Mouse (Mus musculus) limb, embryonic 11.5 days (tissue): ENCODE data around the gene Uvrag. TPM values are rescaled to one million over a fixed set of nuclear protein-coding genes. Genes with fewer than 3 reads are reported as not detected.
"Not testable (repeated sequence)": the region's sequence is repeated elsewhere in the genome, so short reads cannot be mapped to it uniquely, and the experiment has no call there.

ENCODE experiments used
- ATAC-seq: fragments of 200-750 bp; cut with Nextera tagmentation; 2 replicates; pipeline ENCODE4 v1.8.0; 2017; ENCODE audit warnings: low read depth; ENCODE audit not compliant: insufficient number of reproducible peaks, low FRiP score, low TSS enrichment
- DNase-seq: peaks from one replicate; pipeline ENCODE4 v3.0.0-alpha.2; 2015; ENCODE audit warnings: low spot score
- H3K27ac ChIP-seq: fragments of 300-500 bp; sonication (generic); replicated peaks from 2 replicates; pipeline ENCODE4 v1.5.1; 2014; ENCODE audit warnings: low read depth, mild to moderate bottlenecking, low read length
- H3K27me3 ChIP-seq: fragments of 300-500 bp; sonication (generic); 2 replicates; pipeline ENCODE4 v1.6.1; 2014; ENCODE audit warnings: mild to moderate bottlenecking, low read length, mixed read lengths; ENCODE audit not compliant: control insufficient read depth, insufficient read depth
- H3K36me3 ChIP-seq: fragments of 300-500 bp; sonication (generic); 2 replicates; pipeline ENCODE4 v1.6.1; 2014; ENCODE audit warnings: mild to moderate bottlenecking, low read length, moderate library complexity, mixed read lengths; ENCODE audit not compliant: control insufficient read depth, insufficient read depth
- H3K4me1 ChIP-seq: fragments of 300-500 bp; sonication (generic); 2 replicates; pipeline ENCODE4 v1.6.1; 2014; ENCODE audit warnings: low read length, mixed read lengths; ENCODE audit not compliant: control insufficient read depth, insufficient read depth
- H3K4me2 ChIP-seq: fragments of 300-500 bp; sonication (generic); 2 replicates; pipeline ENCODE4 v1.6.1; 2014; ENCODE audit warnings: low read depth, mild to moderate bottlenecking, moderate library complexity; ENCODE audit not compliant: severe bottlenecking
- H3K4me3 ChIP-seq: fragments of 300-500 bp; sonication (generic); 2 replicates; pipeline ENCODE4 v1.5.1; 2014; ENCODE audit warnings: low read depth, low read length
- H3K9ac ChIP-seq: fragments of 300-500 bp; sonication (generic); 2 replicates; pipeline ENCODE4 v1.6.1; 2014; ENCODE audit warnings: mild to moderate bottlenecking, low read length
- H3K9me3 ChIP-seq: fragments of 300-500 bp; sonication (generic); 2 replicates; pipeline ENCODE4 v1.6.1; 2016; ENCODE audit warnings: low read length; ENCODE audit not compliant: control insufficient read depth
- WGBS: fragments of 180-500 bp; shearing (Covaris S2); extraction: QIAGEN DNeasy Blood & Tissue Kit; methylation state at CpG from one replicate; pipeline ENCODE4 v1.1.7; 2014; 5-methylcytosine and 5-hydroxymethylcytosine counted together
- polyA plus RNA-seq: library from polyadenylated mRNA; unstranded; fragments of >200 nt; fragmentation: Nextera tagmentation; extraction: Ambion mirVana; gene quantifications from 2 replicates; pipeline ENCODE4 v1.2.1, GENCODE M21; 2014

Gene Uvrag
- polyA plus RNA-seq, 1 experiment from 2014 or later, result 11.8 TPM

DNA sequence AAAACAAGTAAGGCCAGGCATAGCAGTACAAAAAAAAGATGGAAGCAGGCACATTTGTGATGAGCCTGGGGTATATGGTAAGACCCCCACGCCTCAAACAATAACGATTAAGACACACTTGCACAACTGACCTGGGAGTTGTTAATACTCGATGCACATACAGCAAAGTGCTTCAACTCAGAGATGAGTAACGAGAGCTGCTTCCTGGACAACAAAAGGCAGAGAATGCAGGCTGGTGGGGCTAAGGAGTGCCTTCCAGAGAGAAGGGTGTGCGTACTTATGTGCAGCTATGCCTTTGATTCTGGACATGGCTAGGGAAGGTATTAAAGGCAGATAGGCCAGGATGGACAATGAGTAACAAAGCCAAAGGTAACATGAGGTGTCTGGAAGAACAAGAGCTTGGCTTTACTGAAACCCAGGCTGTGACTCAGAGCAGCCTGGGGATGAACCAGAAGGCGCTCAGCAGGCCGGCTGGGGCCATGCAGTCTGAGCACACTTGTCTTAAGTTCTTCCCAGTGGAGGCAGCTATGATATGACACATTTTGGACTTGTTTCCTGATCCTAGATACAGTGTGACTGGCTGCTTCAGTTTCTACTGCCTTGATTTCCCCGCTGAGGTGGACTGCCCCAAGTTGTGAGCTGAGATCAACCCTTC, 172.1 kb downstream of the Uvrag start:
- Histone ChIP-seq H3K9me3 (no peaks in the 10 kb centered on the region), H3K4me2 (no peak overlapping the region), H3K36me3 (no peaks in the 10 kb centered on the region), H3K27ac (no peak overlapping the region; the same call in 1 of the 2 replicates), H3K4me3 (no peak overlapping the region), H3K4me1 (peaks cover 19% of the 10 kb centered on the region), H3K27me3 (no peaks in the 10 kb centered on the region), H3K9ac (no peak overlapping the region)
- no peak for ATAC-seq
- WGBS, result 84% methylated on average over 8 of the region's 8 CpGs
- no peak for DNase-seq

- Histone ChIP-seq H3K9ac (no peak overlapping the region), H3K36me3 (no peaks in the 10 kb centered on the region), H3K4me3 (no peak overlapping the region), H3K9me3 (no peaks in the 10 kb centered on the region), H3K4me2 (no peak overlapping the region), H3K4me1 (peaks cover 20% of the 10 kb centered on the region), H3K27ac (no peak overlapping the region; the same call in 1 of the 2 replicates), H3K27me3 (no peaks in the 10 kb centered on the region)
- DNase-seq, result peak; percentile 44
- ATAC-seq, result peak; percentile 62; the same call in 1 of the 2 replicates
- WGBS, result 24% methylated on average over 16 of the region's 16 CpGs
Measured at GRCm38 (mm10) chr7:98968082-98968674, 172.8 kb downstream of the Uvrag start.

GRCm38 (mm10) chr7:98967672-98968071, 173.3 kb downstream of the Uvrag start:
- Histone ChIP-seq H3K9me3 (no peaks in the 10 kb centered on the region), H3K4me1 (peaks cover 25% of the 10 kb centered on the region), H3K36me3 (no peaks in the 10 kb centered on the region), H3K4me2 (no peak overlapping the region), H3K9ac (no peak overlapping the region), H3K27me3 (no peaks in the 10 kb centered on the region), H3K27ac (no peak overlapping the region), H3K4me3 (no peak overlapping the region)
- no peak for DNase-seq
- 56% methylated on average over 7 of the region's 7 CpGs for whole genome bisulfite sequencing
- ATAC-seq, result peak; percentile 38; the same call in 1 of the 2 replicates

- H3K9ac ChIP-seq, H3K27ac ChIP-seq, H3K4me3 ChIP-seq, H3K9me3 ChIP-seq, H3K27me3 ChIP-seq, DNase-seq, H3K36me3 ChIP-seq, H3K4me2 ChIP-seq, ATAC-seq: not testable (repeated sequence)
- WGBS, result 94% methylated on average over 13 of the region's 13 CpGs
- H3K4me1 ChIP-seq, result peaks cover 31% of the 10 kb centered on the region
Measured at GRCm38 (mm10) chr7:98963581-98963980, 177.4 kb downstream of the Uvrag start.

DNA sequence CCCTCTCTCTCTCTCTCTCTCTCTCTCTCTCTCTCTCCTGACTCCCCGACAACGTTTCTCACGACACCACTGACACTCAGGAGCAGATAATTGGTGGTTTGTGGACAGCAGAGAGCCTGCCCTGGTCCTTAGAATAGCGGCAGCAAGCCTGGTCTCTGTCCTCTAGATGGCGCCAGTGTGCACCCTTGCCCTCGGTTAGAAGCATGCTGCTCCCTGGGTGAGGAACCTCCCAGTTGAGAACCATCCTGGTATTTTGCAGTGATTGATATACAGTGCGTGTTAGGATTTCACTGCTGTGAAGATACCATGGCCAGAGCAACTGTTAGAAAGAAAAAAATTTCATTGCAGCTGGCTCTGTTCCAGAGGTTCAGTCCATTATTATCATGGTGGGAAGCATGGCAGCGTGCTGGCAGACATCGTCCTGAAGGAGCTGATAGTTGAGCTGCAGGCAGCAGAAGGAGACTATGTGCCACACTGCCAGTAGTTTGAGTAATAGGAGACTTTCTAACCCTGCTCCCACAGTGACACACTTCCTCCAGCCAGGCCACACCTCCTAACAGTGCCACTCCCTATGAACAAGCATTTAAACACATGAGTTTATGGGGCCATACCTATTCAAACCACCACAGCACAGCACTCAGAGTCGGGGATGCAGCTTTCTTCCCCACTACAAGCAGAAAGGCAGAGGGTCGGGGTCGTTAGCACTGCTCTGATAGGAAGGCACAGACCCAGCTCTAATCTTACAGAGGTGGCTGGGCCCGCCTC, 178.2 kb downstream of the Uvrag start:
- no peaks in the 10 kb centered on the region for H3K9me3 ChIP-seq
- ATAC-seq, result peak; percentile 42; the same call in 1 of the 2 replicates
- DNase-seq, result peak; percentile 82
- H3K4me1 ChIP-seq, result peaks cover 34% of the 10 kb centered on the region
- WGBS, result 33% methylated on average over 13 of the region's 13 CpGs
- H3K4me3 ChIP-seq, result no peak overlapping the region
- no peaks in the 10 kb centered on the region for H3K27me3 ChIP-seq
- no peak overlapping the region for H3K4me2 ChIP-seq
- H3K27ac ChIP-seq, result no peak overlapping the region
- H3K36me3 ChIP-seq, result no peaks in the 10 kb centered on the region
- H3K9ac ChIP-seq, result no peak overlapping the region

DNA sequence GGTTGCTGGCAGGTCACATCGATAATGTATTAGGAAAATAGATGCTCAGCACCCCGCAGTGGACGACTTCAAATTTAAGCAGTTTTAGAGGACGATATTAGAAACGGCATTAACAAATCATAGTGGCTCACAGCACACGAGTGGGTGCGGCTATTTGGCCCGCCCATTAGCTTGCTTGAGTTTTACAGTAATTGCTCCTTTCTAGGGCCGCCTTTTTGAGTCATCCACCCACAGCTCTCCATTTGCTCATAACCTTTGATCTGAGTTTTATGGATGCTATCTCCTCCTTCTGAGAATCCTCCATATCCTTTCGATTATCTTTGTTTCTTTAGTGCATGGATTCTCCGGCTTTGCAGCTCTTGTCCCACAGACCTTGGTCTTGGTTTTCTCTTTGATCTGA, 178.9 kb downstream of the Uvrag start:
- Histone ChIP-seq H3K4me2 (no peak overlapping the region), H3K36me3 (no peaks in the 10 kb centered on the region), H3K9ac (no peak overlapping the region), H3K27me3 (no peaks in the 10 kb centered on the region), H3K4me3 (no peak overlapping the region), H3K27ac (no peak overlapping the region), H3K4me1 (peaks cover 27% of the 10 kb centered on the region), H3K9me3 (no peaks in the 10 kb centered on the region)
- 54% methylated on average over 11 of the region's 11 CpGs for WGBS
- DNase-seq (no peak), ATAC-seq (no peak)

DNA sequence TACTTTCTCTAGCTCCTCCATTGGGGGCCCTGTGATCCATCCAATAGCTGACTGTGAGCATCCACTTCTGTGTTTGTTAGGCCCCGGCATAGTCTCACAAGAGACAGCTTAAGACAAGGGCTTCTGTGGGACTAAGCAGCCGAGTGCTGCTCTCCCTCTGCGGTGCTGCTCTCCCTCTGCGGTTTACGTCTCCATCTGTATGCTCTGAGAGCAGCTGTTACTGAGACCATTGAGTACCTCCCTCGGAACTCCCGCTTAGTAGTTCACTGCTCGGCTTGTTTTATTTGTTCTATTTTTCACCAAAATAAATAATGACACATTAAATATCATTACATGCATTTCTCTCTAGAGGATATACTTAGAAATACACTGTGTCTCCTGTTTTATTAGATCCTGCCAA, 180.7 kb downstream of the Uvrag start:
- DNase-seq (no peak), ATAC-seq (no peak)
- H3K4me3 ChIP-seq, result no peak overlapping the region
- no peak overlapping the region for H3K4me2 ChIP-seq
- peaks cover 41% of the 10 kb centered on the region for H3K4me1 ChIP-seq
- H3K9ac ChIP-seq, result no peak overlapping the region
- no peaks in the 10 kb centered on the region for H3K9me3 ChIP-seq
- no peaks in the 10 kb centered on the region for H3K36me3 ChIP-seq
- 87% methylated on average over 8 of the region's 8 CpGs for WGBS
- no peaks in the 10 kb centered on the region for H3K27me3 ChIP-seq
- no peak overlapping the region for H3K27ac ChIP-seq

- no peak overlapping the region for H3K4me2 ChIP-seq
- peaks cover 49% of the 10 kb centered on the region for H3K4me1 ChIP-seq
- WGBS, result 89% methylated on average over 5 of the region's 5 CpGs
- H3K4me3 ChIP-seq, result no peak overlapping the region
- H3K27me3 ChIP-seq, result no peaks in the 10 kb centered on the region
- DNase-seq (no peak), ATAC-seq (no peak)
- H3K9me3 ChIP-seq, result no peaks in the 10 kb centered on the region
- no peak overlapping the region for H3K9ac ChIP-seq
- no peak overlapping the region for H3K27ac ChIP-seq
- no peaks in the 10 kb centered on the region for H3K36me3 ChIP-seq
Measured at GRCm38 (mm10) chr7:98959246-98959645, 181.7 kb downstream of the Uvrag start.
